Mouse (Mus musculus): ENCODE results near the gene Hmg20a. TPM values are rescaled to one million over a fixed set of nuclear protein-coding genes. Genes with fewer than 3 reads are reported as not detected.

Hmg20a gene
- total and polyA plus RNA-seq, 3 experiments = 8.5 to 14.5 (median 13.6) TPM

DNA sequence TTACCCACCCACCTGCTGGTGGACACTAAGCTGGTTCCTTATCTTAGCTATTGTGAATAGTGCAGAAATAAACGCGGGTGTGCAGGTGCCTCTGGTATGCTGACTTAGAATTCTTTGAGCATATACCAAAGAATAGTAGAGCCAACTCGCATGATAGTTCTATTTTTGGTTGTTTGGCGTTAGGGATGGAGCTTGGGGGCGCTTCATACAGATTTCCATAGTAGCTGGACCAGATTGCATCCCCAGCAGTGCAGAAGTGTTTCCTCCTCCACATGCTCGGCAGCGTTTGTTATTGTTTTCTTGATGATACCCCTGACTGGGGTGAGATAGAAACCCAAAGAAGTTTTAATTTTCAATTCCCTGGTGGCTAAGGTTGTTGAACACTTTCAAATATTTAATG lies 21.3 kb downstream of the Hmg20a start:
- Histone ChIP-seq H3K36me3 (replicated peaks in 1 of 2; ENCODE audit: control insufficient read depth in 1 of 2, insufficient read depth in 1 of 2, low read length in 1 of 2) (peaks cover 0 to 2% of the 10 kb centered on the region in 2 experiments), H3K4me1 (ENCODE audit: control insufficient read depth in 1 of 2, insufficient read depth in 2 of 2) (no peaks in the 10 kb centered on the region), H3K9me3 (replicated peaks; ENCODE audit: low read length) (no peaks in the 10 kb centered on the region), H3K9ac (ENCODE audit: insufficient read depth, low read depth) (no peak overlapping the region), H3K27me3 (replicated peaks) (no peaks in the 10 kb centered on the region), H3K79me2 (replicated peaks; ENCODE audit: control insufficient read depth, extremely low read depth, insufficient read depth, poor library complexity, severe bottlenecking) (no peaks in the 10 kb centered on the region), H3K4me2 (ENCODE audit: insufficient read depth, low read depth, poor library complexity, severe bottlenecking) (no peak overlapping the region), H3K4me3 (replicated peaks in 1 of 3; ENCODE audit: low read depth in 2 of 3, low read length in 2 of 3, poor library complexity in 1 of 3) (no peak overlapping the region), H3K27ac (ENCODE audit: insufficient read depth, low read depth) (no peak overlapping the region)
- dilution Hi-C loops (cut with MboI; ENCODE audit: extremely low pct_ligation_motif_present, extremely low pct_unique_long_range_greater_than_20kb, low sequenced_read_pairs) (no loop called here), in situ Hi-C loops (cut with MboI; ENCODE audit: low pct_ligation_motif_present, low pct_unique_long_range_greater_than_20kb, low sequenced_read_pairs) (no loop called here)
- DNase-seq (ENCODE audit: extremely low read depth) = no peak
- TF ChIP-seq ZC3H11A (IDR thresholded peaks at IDR 0.05; ENCODE audit: low read depth, low read length) (no peak), BHLHE40 (IDR thresholded peaks at IDR 0.05; ENCODE audit: low read depth, low read length) (no peak), CHD1 (IDR thresholded peaks at IDR 0.05; ENCODE audit: low read depth, low read length) (no peak), UBTF (IDR thresholded peaks at IDR 0.05; ENCODE audit: low read depth, low read length) (no peak), SIN3A (IDR thresholded peaks at IDR 0.05; ENCODE audit: low read length) (no peak), USF2 (conservative IDR thresholded peaks at IDR 0.05; ENCODE audit: low read depth, low read length) (no peak), MXI1 (IDR thresholded peaks at IDR 0.05; ENCODE audit: low read depth, low read length) (no peak), ZKSCAN1 (IDR thresholded peaks at IDR 0.05; ENCODE audit: borderline replicate concordance, low read depth, low read length) (no peak), JUND (conservative IDR thresholded peaks at IDR 0.05; ENCODE audit: low read depth, low read length) (no peak), ZNF384 (IDR thresholded peaks at IDR 0.05; ENCODE audit: low read depth, low read length) (no peak), GABPA (IDR thresholded peaks at IDR 0.05; ENCODE audit: insufficient replicate concordance, low read depth, low read length) (no peak), TCF12 (IDR thresholded peaks at IDR 0.05; ENCODE audit: low read depth, low read length) (no peak), TBP (conservative IDR thresholded peaks at IDR 0.05; ENCODE audit: low read depth, low read length) (no peak), MYC (IDR thresholded peaks at IDR 0.05; ENCODE audit: low read depth, low read length) (no peak), NELFE (IDR thresholded peaks at IDR 0.05; ENCODE audit: low read depth, low read length) (no peak)

DNA sequence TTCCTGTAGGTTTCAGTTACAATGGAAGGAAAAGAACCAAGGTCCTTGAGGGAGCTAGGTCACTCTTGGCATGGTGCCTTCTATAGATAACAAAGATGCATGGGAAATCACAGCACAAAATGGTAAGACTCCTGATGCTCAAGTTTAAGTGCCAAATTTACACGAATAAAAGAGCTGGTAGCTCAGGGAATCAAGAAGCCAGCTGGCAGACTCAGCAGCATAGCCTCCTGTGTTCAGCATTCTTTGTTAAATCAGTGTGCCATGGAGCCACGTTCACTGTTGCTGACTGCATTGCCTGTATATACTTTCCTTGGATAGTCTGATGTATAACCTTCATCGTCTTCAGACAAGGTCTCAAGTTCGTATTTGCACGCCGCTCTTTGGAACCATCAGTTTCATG lies 33.2 kb downstream of the Hmg20a start:
- dilution Hi-C loops (cut with MboI; ENCODE audit: extremely low pct_ligation_motif_present, extremely low pct_unique_long_range_greater_than_20kb, low sequenced_read_pairs) = no loop called here
- Histone ChIP-seq H3K4me3 (replicated peaks in 1 of 3; ENCODE audit: low read depth in 2 of 3, low read length in 2 of 3, poor library complexity in 1 of 3) (no peak overlapping the region), H3K79me2 (replicated peaks; ENCODE audit: control insufficient read depth, extremely low read depth, insufficient read depth, poor library complexity, severe bottlenecking) (0 out of 2 replicates have a peak, but pooled peaks cover 2% of the 10 kb centered on the region), H3K27me3 (replicated peaks) (no peaks in the 10 kb centered on the region), H3K9ac (ENCODE audit: insufficient read depth, low read depth) (no peak overlapping the region), H3K9me3 (replicated peaks; ENCODE audit: low read length) (no peaks in the 10 kb centered on the region), H3K4me1 (ENCODE audit: control insufficient read depth in 1 of 2, insufficient read depth in 2 of 2) (no peaks in the 10 kb centered on the region), H3K4me2 (ENCODE audit: insufficient read depth, low read depth, poor library complexity, severe bottlenecking) (no peak overlapping the region), H3K36me3 (replicated peaks in 1 of 2; ENCODE audit: control insufficient read depth in 1 of 2, insufficient read depth in 1 of 2, low read length in 1 of 2) (peaks cover 3 to 14% of the 10 kb centered on the region in 2 experiments), H3K27ac (ENCODE audit: insufficient read depth, low read depth) (no peak overlapping the region)
- no peak for TF ChIP-seq PAX5 (IDR thresholded peaks at IDR 0.05; ENCODE audit: low read length)
- no peak for TF ChIP-seq CHD2 (IDR thresholded peaks at IDR 0.05; ENCODE audit: low read length)
- in situ Hi-C loops (cut with MboI; ENCODE audit: low pct_ligation_motif_present, low pct_unique_long_range_greater_than_20kb, low sequenced_read_pairs) = no loop called here
- no peak for DNase-seq (ENCODE audit: extremely low read depth)

All from CH12.LX (cell line).